Mouse (Mus musculus): ENCODE results near the gene Pik3ca. TPM values are rescaled to one million over a fixed set of nuclear protein-coding genes. Genes with fewer than 3 reads are reported as not detected.
"Not testable (repeated sequence)": the region's sequence is repeated elsewhere in the genome, so short reads cannot be mapped to it uniquely, and the experiment has no call there.

The Pik3ca gene
- total RNA-seq, 2 experiments from 2014 or later: 38.0 to 40.7 TPM

- DNase-seq: no peak
Measured at GRCm38 (mm10) chr3:32401591-32401990, 4.1 kb downstream of the Pik3ca start.

GRCm38 (mm10) chr3:32402990-32403885 lies 5.8 kb downstream of the Pik3ca start:
- DNase-seq: peak; percentile 27 to 30

- no peak for DNase-seq
Measured at GRCm38 (mm10) chr3:32405699-32406098, 8.2 kb downstream of the Pik3ca start.

- DNase-seq: no peak
Measured at GRCm38 (mm10) chr3:32406804-32407203, 9.3 kb downstream of the Pik3ca start.

GRCm38 (mm10) chr3:32408811-32409273 lies 11.4 kb downstream of the Pik3ca start:
- no peak for DNase-seq

GRCm38 (mm10) chr3:32412502-32413044 lies 15.1 kb downstream of the Pik3ca start:
- no peak for DNase-seq

- no peak for DNase-seq
Measured at GRCm38 (mm10) chr3:32414381-32414780, 16.9 kb downstream of the Pik3ca start.

- no peak for DNase-seq
Measured at GRCm38 (mm10) chr3:32415370-32416309, 18.2 kb downstream of the Pik3ca start.

GRCm38 (mm10) chr3:32417751-32418211 lies 20.3 kb downstream of the Pik3ca start:
- peak in 1 of 2 experiments; percentile 32 for DNase-seq

GRCm38 (mm10) chr3:32419866-32420265 lies 22.4 kb downstream of the Pik3ca start:
- DNase-seq: no peak

GRCm38 (mm10) chr3:32421115-32422054 lies 23.9 kb downstream of the Pik3ca start:
- DNase-seq: no peak

- DNase-seq: no peak
Measured at GRCm38 (mm10) chr3:32427695-32428094, 30.2 kb downstream of the Pik3ca start.

- no peak for DNase-seq
Measured at GRCm38 (mm10) chr3:32428361-32428760, 30.9 kb downstream of the Pik3ca start.

GRCm38 (mm10) chr3:32428921-32429320 lies 31.4 kb downstream of the Pik3ca start:
- DNase-seq: peak; percentile 70 to 79

GRCm38 (mm10) chr3:32429351-32429750 lies 31.9 kb downstream of the Pik3ca start:
- not testable (repeated sequence) for DNase-seq

- peak in 1 of 2 experiments; percentile 36 for DNase-seq
Measured at GRCm38 (mm10) chr3:32430394-32430793, 32.9 kb downstream of the Pik3ca start.

- no peak for DNase-seq
Measured at GRCm38 (mm10) chr3:32434016-32434415, 36.5 kb downstream of the Pik3ca start.

GRCm38 (mm10) chr3:32436101-32436500 lies 38.6 kb downstream of the Pik3ca start:
- DNase-seq: no peak

GRCm38 (mm10) chr3:32437297-32437696 lies 39.8 kb downstream of the Pik3ca start:
- no peak for DNase-seq

- DNase-seq: no peak
Measured at GRCm38 (mm10) chr3:32437820-32438219, 40.3 kb downstream of the Pik3ca start.

- DNase-seq: no peak
Measured at GRCm38 (mm10) chr3:32438716-32439115, 41.2 kb downstream of the Pik3ca start.

Measured in heart, adult 18-20 months (tissue).